Mouse (Mus musculus) myocyte (in vitro differentiated cells): ENCODE data around the gene Xirp1. TPM values are rescaled to one million over a fixed set of nuclear protein-coding genes. Genes with fewer than 3 reads are reported as not detected.

ENCODE experiments used
- H3K27me3 ChIP-seq: one replicate; pipeline ENCODE4 v1.6.1; 2011; ENCODE audit not compliant: control insufficient read depth, insufficient read depth, insufficient read length
- H3K36me3 ChIP-seq: one replicate; pipeline ENCODE4 v1.6.1; 2011; ENCODE audit not compliant: control insufficient read depth, insufficient read depth
- H3K4me2 ChIP-seq: one replicate; pipeline ENCODE4 v1.6.1; 2011; ENCODE audit warnings: low read depth, control low read depth
- H3K4me3 ChIP-seq: one replicate; pipeline ENCODE4 v1.5.1; 2011; ENCODE audit warnings: mild to moderate bottlenecking, control low read depth, moderate library complexity
- H3K79me2 ChIP-seq: one replicate; pipeline ENCODE4 v1.6.1; 2011; ENCODE audit not compliant: control insufficient read depth, insufficient read depth
- H3ac ChIP-seq: one replicate; pipeline ENCODE4 v1.6.1; 2011; ENCODE audit not compliant: control insufficient read depth, insufficient read length
- CEBPB ChIP-seq: IDR thresholded peaks from 2 replicates; pipeline ENCODE4 v1.6.1; 2011; ENCODE audit warnings: mild to moderate bottlenecking, moderate library complexity; ENCODE audit not compliant: poor library complexity, insufficient read depth, severe bottlenecking
- E2F4 ChIP-seq: IDR thresholded peaks from one replicate; pipeline ENCODE4 v1.6.1; 2011; ENCODE audit warnings: mild to moderate bottlenecking, control low read depth, moderate library complexity; ENCODE audit not compliant: insufficient read depth
- MAX ChIP-seq: IDR thresholded peaks from one replicate; pipeline ENCODE4 v1.6.1; 2011; ENCODE audit warnings: low read depth, mild to moderate bottlenecking, control low read depth
- MYOD1 ChIP-seq, 3 experiments: IDR thresholded peaks; one replicate each; pipeline ENCODE4 v1.6.1; 2011; ENCODE audit warnings: control low read depth in 2 of 3, low read depth in 2 of 3, mild to moderate bottlenecking in 2 of 3, moderate library complexity in 1 of 3; ENCODE audit not compliant: insufficient read length in 2 of 3, control insufficient read depth in 1 of 3
- MYOG ChIP-seq, 3 experiments: IDR thresholded peaks; one replicate each; pipeline ENCODE4 v1.6.1; 2011; ENCODE audit warnings: control low read depth in 2 of 3, low read depth in 2 of 3, mild to moderate bottlenecking in 2 of 3; ENCODE audit not compliant: insufficient read length in 2 of 3, control insufficient read depth in 1 of 3, insufficient read depth in 1 of 3
- POLR2A ChIP-seq: IDR thresholded peaks from one replicate; pipeline ENCODE4 v1.6.1; 2011; ENCODE audit warnings: low read depth, mild to moderate bottlenecking, control low read depth, moderate library complexity; ENCODE audit not compliant: insufficient read length
- POLR2AphosphoS2 ChIP-seq: IDR thresholded peaks from one replicate; pipeline ENCODE4 v1.6.1; 2011; ENCODE audit warnings: low read depth, control low read depth; ENCODE audit not compliant: insufficient read length
- REST ChIP-seq: IDR thresholded peaks from one replicate; pipeline ENCODE4 v1.6.1; 2011; ENCODE audit warnings: mild to moderate bottlenecking, control low read depth, moderate library complexity; ENCODE audit not compliant: insufficient read depth, insufficient read length
- SRF ChIP-seq: IDR thresholded peaks from one replicate; pipeline ENCODE4 v1.6.1; 2011; ENCODE audit warnings: low read depth; ENCODE audit not compliant: control insufficient read depth, insufficient read length
- TCF12 ChIP-seq: IDR thresholded peaks from one replicate; pipeline ENCODE4 v1.6.1; 2011; ENCODE audit warnings: mild to moderate bottlenecking, control low read depth; ENCODE audit not compliant: poor library complexity, insufficient read depth, severe bottlenecking
- TCF3 ChIP-seq: IDR thresholded peaks from one replicate; pipeline ENCODE4 v1.6.1; 2011; ENCODE audit warnings: low read depth, control low read depth; ENCODE audit not compliant: insufficient read length
- USF1 ChIP-seq: IDR thresholded peaks from one replicate; pipeline ENCODE4 v1.6.1; 2011; ENCODE audit warnings: low read depth, mild to moderate bottlenecking, control low read depth, moderate library complexity
- polyA plus RNA-seq: library from polyadenylated mRNA; unstranded; fragments of >200 nt; fragmentation: generic; extraction: Trizol; gene quantifications from one replicate; pipeline ENCODE4 v1.2.1, GENCODE M21; 2012; ENCODE audit warnings: missing spikeins

Gene Xirp1
- polyA plus RNA-seq, 1 experiment, result 35.6 TPM

DNA sequence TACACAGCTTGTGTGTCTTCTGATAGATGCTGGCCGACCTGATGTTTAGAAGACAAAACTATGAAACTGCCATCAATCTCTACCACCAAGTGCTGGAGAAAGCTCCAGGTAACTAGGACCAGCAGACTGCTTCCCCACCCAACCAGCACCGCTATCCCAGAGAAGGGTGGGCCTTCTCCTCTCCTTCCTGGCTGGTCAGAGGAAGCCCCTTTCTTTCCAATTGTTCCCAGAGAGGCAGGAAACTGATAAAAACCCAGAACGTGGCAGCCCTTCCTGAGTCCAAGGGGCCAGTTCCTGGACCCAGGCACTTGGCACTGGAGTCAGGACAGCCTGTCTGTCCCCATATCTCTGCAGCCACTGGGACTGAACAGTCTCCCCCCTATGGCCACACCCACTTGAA is 59.2 kb downstream of the Xirp1 start:
- TF ChIP-seq CEBPB, result no peak
- TF ChIP-seq MAX, result no peak
- TF ChIP-seq TCF12, result no peak
- no peak for TF ChIP-seq POLR2A
- TF ChIP-seq REST, result no peak
- no peak for TF ChIP-seq SRF
- no peak for TF ChIP-seq USF1
- no peak for TF ChIP-seq MYOG (IDR thresholded peaks at IDR 0.05; ENCODE audit: control insufficient read depth in 1 of 3, insufficient read depth in 1 of 3, insufficient read length in 2 of 3, low read depth in 2 of 3)
- no peak for TF ChIP-seq POLR2AphosphoS2
- TF ChIP-seq E2F4, result no peak
- no peak for TF ChIP-seq MYOD1 (IDR thresholded peaks at IDR 0.05; ENCODE audit: control insufficient read depth in 1 of 3, insufficient read length in 2 of 3, low read depth in 2 of 3)
- TF ChIP-seq TCF3, result no peak
- Histone ChIP-seq H3K4me2 (no peak overlapping the region), H3K4me3 (no peak overlapping the region), H3K27me3 (no peaks in the 10 kb centered on the region), H3K36me3 (no peaks in the 10 kb centered on the region), H3ac (no peak overlapping the region), H3K79me2 (no peaks in the 10 kb centered on the region)

Other genes starting within 250 kb of the Xirp1 start
- gene Scn11a, start 198.1 kb downstream of the Xirp1 start, polyA plus RNA-seq, result 0.01 TPM
- 12.1 TPM for gene Wdr48, start 128.7 kb downstream of the Xirp1 start, polyA plus RNA-seq
- 10.5 TPM for gene Gorasp1, start 86.0 kb downstream of the Xirp1 start, polyA plus RNA-seq
- 0.05 TPM for gene Ttc21a, start 86.0 kb downstream of the Xirp1 start, polyA plus RNA-seq
- 9.2 TPM for gene Csrnp1, start 38.9 kb downstream of the Xirp1 start, polyA plus RNA-seq
- not detected for gene Cx3cr1, start 46.3 kb upstream of the Xirp1 start, polyA plus RNA-seq
- not detected for gene Ccr8, start 68.5 kb upstream of the Xirp1 start, polyA plus RNA-seq
- 12.9 TPM for gene Slc25a38, start 86.8 kb upstream of the Xirp1 start, polyA plus RNA-seq
- gene Rpsa, start 104.1 kb upstream of the Xirp1 start, polyA plus RNA-seq, result 2,555 TPM
- gene Mobp, start 126.1 kb upstream of the Xirp1 start, polyA plus RNA-seq, result not detected